Mouse (Mus musculus): ENCODE measurements around the gene Mxra7. TPM values are rescaled to one million over a fixed set of nuclear protein-coding genes. Genes with fewer than 3 reads are reported as not detected.

The Mxra7 gene
- polyA plus RNA-seq, 1 experiment from 2014 or later: 33.6 TPM

GRCm38 (mm10) chr11:116814884-116815415 is 12.9 kb downstream of the Mxra7 start:
- Histone ChIP-seq H3K9me3 (ENCODE audit: control insufficient read depth) (no peaks in the 10 kb centered on the region), H3K4me2 (replicated peaks; ENCODE audit: low read depth) (peak overlapping the region; percentile 24; the same call in 1 of the 2 replicates), H3K4me1 (replicated peaks; ENCODE audit: control insufficient read depth, insufficient read depth, low read length) (peaks cover 14% of the 10 kb centered on the region), H3K36me3 (ENCODE audit: control insufficient read depth, insufficient read depth) (peaks cover 5% of the 10 kb centered on the region; the same call in 1 of the 2 replicates), H3K4me3 (ENCODE audit: low read depth, low read length) (no peak overlapping the region), H3K27me3 (replicated peaks; ENCODE audit: control insufficient read depth, insufficient read depth, low read length) (no peaks in the 10 kb centered on the region), H3K27ac (ENCODE audit: low read depth, low read length) (peak overlapping the region; percentile 37), H3K9ac (ENCODE audit: low read depth, low read length) (no peak overlapping the region)
- no peak for TF ChIP-seq CTCF (IDR thresholded peaks at IDR 0.05; ENCODE audit: low read depth)
- WGBS: 43% methylated on average over 7 of the region's 7 CpGs
- ATAC-seq: no peak

- 32% methylated on average over 20 of the region's 20 CpGs for WGBS
- Histone ChIP-seq H3K36me3 (ENCODE audit: control insufficient read depth, insufficient read depth) (peaks cover 10% of the 10 kb centered on the region; the same call in 1 of the 2 replicates), H3K4me2 (replicated peaks; ENCODE audit: low read depth) (peak overlapping the region; percentile 24; the same call in 1 of the 2 replicates), H3K9ac (ENCODE audit: low read depth, low read length) (0 out of 2 replicates have a peak overlapping the region, but pooled peaks have one; percentile 13), H3K4me1 (replicated peaks; ENCODE audit: control insufficient read depth, insufficient read depth, low read length) (peaks cover 14% of the 10 kb centered on the region), H3K27ac (ENCODE audit: low read depth, low read length) (peak overlapping the region; percentile 37), H3K9me3 (ENCODE audit: control insufficient read depth) (no peaks in the 10 kb centered on the region), H3K27me3 (replicated peaks; ENCODE audit: control insufficient read depth, insufficient read depth, low read length) (no peaks in the 10 kb centered on the region), H3K4me3 (ENCODE audit: low read depth, low read length) (no peak overlapping the region)
- TF ChIP-seq CTCF (IDR thresholded peaks at IDR 0.05; ENCODE audit: low read depth): peak; percentile 13; the same call in 1 of the 2 replicates
- ATAC-seq: no peak
Measured at GRCm38 (mm10) chr11:116814076-116814883, 13.6 kb downstream of the Mxra7 start.

- TF ChIP-seq CTCF (IDR thresholded peaks at IDR 0.05; ENCODE audit: low read depth): no peak
- no peak overlapping the region for H3K4me2 ChIP-seq (replicated peaks; ENCODE audit: low read depth)
- no peaks in the 10 kb centered on the region for H3K27me3 ChIP-seq (replicated peaks; ENCODE audit: control insufficient read depth, insufficient read depth, low read length)
- WGBS: 87% methylated on average over 13 of the region's 13 CpGs
- no peak for ATAC-seq
- peak overlapping the region; percentile 37; the same call in 1 of the 2 replicates for H3K27ac ChIP-seq (ENCODE audit: low read depth, low read length)
- peaks cover 16% of the 10 kb centered on the region for H3K36me3 ChIP-seq (ENCODE audit: control insufficient read depth, insufficient read depth)
- H3K9ac ChIP-seq (ENCODE audit: low read depth, low read length): no peak overlapping the region
- H3K4me1 ChIP-seq (replicated peaks; ENCODE audit: control insufficient read depth, insufficient read depth, low read length): peaks cover 14% of the 10 kb centered on the region
- no peaks in the 10 kb centered on the region for H3K9me3 ChIP-seq (ENCODE audit: control insufficient read depth)
- no peak overlapping the region for H3K4me3 ChIP-seq (ENCODE audit: low read depth, low read length)
Measured at GRCm38 (mm10) chr11:116813610-116814009, 14.2 kb downstream of the Mxra7 start.

DNA sequence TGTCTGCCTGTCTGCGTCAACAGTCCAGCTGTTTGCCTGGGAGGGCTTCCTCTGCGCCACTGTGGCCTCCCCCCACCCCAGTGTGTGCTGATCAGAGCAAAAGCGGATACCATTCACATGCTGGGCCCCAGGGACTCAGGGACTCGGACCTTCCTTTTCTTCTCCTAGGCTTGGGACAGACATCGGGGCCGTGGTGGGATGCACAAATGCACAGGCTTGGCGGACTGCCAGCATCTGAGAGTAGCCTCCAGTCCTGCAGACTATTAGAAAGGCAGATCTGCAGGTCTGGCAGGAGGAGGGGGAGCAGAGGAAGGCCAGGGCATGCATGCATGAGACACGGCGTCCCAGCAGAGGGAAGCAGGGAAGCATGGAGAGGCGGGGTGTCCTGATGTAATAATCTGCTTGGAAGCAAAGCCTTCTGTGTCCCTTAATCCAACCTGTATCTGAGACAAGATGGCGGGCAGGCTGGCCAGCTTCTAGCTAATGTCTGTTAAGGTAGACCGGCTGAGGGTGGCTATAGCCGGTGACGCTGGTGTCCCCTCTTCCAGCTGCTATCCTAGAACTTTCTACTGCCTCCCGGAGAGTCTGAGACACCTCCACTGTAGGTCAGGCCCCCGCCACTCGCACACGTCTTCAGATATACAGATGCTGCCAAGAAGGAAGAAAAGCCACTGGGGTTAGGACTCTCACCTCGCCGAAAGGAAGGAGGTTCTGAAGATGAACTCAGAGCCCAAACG is 14.9 kb downstream of the Mxra7 start:
- no peak overlapping the region for H3K4me2 ChIP-seq (replicated peaks; ENCODE audit: low read depth)
- WGBS: 65% methylated on average over 21 of the region's 21 CpGs
- no peak overlapping the region for H3K4me3 ChIP-seq (ENCODE audit: low read depth, low read length)
- H3K36me3 ChIP-seq (ENCODE audit: control insufficient read depth, insufficient read depth): peaks cover 18% of the 10 kb centered on the region
- H3K27me3 ChIP-seq (replicated peaks; ENCODE audit: control insufficient read depth, insufficient read depth, low read length): no peaks in the 10 kb centered on the region
- no peak for ATAC-seq
- H3K9ac ChIP-seq (ENCODE audit: low read depth, low read length): no peak overlapping the region
- H3K9me3 ChIP-seq (ENCODE audit: control insufficient read depth): no peaks in the 10 kb centered on the region
- peaks cover 10% of the 10 kb centered on the region for H3K4me1 ChIP-seq (replicated peaks; ENCODE audit: control insufficient read depth, insufficient read depth, low read length)
- no peak overlapping the region for H3K27ac ChIP-seq (ENCODE audit: low read depth, low read length)
- peak; percentile 39 for TF ChIP-seq CTCF (IDR thresholded peaks at IDR 0.05; ENCODE audit: low read depth)

- Histone ChIP-seq H3K4me3 (ENCODE audit: low read depth, low read length) (0 out of 2 replicates have a peak overlapping the region, but pooled peaks have one; percentile 3), H3K4me2 (replicated peaks; ENCODE audit: low read depth) (peak overlapping the region; percentile 55), H3K9ac (ENCODE audit: low read depth, low read length) (no peak overlapping the region), H3K36me3 (ENCODE audit: control insufficient read depth, insufficient read depth) (peaks cover 18% of the 10 kb centered on the region), H3K9me3 (ENCODE audit: control insufficient read depth) (no peaks in the 10 kb centered on the region), H3K27me3 (replicated peaks; ENCODE audit: control insufficient read depth, insufficient read depth, low read length) (no peaks in the 10 kb centered on the region), H3K4me1 (replicated peaks; ENCODE audit: control insufficient read depth, insufficient read depth, low read length) (peaks cover 8% of the 10 kb centered on the region; the same call in 1 of the 2 replicates), H3K27ac (ENCODE audit: low read depth, low read length) (no peak overlapping the region; the same call in 1 of the 2 replicates)
- ATAC-seq: peak; percentile 36
- peak; percentile 24; the same call in 1 of the 2 replicates for TF ChIP-seq CTCF (IDR thresholded peaks at IDR 0.05; ENCODE audit: low read depth)
- 26% methylated on average over 32 of the region's 32 CpGs for WGBS
Measured at GRCm38 (mm10) chr11:116810983-116811901, 16.6 kb downstream of the Mxra7 start.

Measured in intestine, postnatal 0 days (tissue).